Mouse (Mus musculus) heart, postnatal 4 days (tissue): Measurements from ENCODE around the gene Slc16a5. TPM values are rescaled to one million over a fixed set of nuclear protein-coding genes. Genes with fewer than 3 reads are reported as not detected.
"Not testable (repeated sequence)": the region's sequence is repeated elsewhere in the genome, so short reads cannot be mapped to it uniquely, and the experiment has no call there.

Experiments
- DNase-seq: peaks from one replicate; pipeline ENCODE4 v3.0.0; 2021
- total RNA-seq, 2 experiments: library from RNA; stranded (reverse); gene quantifications; 2 replicates each; pipeline ENCODE4 v1.2.3; 2021

The Slc16a5 gene
- total RNA-seq, 2 experiments from 2014 or later, result 0.29 TPM; not detected in 1

DNA sequence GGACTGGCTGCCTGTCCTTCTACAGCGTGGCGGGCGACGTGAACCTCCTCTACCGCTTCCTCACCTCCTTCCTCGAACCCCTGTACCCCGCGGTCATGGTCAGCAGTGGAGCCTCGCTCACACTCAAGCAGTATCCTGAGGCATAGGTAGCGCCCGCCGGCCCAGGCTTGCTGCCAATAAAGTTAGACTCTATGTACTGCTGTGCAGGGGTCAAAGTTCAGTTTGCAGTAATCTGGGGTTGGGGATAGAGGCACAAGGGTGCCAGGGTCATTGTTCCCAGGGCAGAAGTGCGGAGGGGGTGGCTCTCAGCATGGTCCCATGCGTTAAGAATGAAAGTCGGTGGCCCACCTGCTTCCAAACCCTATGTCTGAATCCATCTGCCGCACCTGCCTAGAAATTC is 14.2 kb upstream of the Slc16a5 start:
- DNase-seq, result no peak

DNA sequence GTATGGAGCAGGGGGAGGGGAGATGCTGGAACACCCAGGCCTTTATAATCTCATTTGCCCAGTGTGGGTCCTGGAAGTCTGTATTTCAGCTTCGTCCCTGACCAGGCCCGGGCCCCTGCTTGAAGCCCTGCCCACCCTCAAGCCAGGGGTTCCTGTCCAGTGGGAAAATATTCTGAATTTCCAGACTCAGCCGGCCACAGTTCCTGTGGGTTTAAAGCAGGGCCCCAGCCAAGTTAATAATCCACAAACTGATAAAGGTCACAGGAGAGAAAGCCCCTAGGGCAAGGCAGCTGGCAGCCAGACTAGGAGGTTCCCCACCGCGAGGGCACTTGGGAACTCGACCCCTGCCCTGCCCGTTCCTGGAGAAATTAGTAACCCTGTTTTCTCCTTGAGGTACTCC is 13.3 kb upstream of the Slc16a5 start:
- no peak for DNase-seq

DNA sequence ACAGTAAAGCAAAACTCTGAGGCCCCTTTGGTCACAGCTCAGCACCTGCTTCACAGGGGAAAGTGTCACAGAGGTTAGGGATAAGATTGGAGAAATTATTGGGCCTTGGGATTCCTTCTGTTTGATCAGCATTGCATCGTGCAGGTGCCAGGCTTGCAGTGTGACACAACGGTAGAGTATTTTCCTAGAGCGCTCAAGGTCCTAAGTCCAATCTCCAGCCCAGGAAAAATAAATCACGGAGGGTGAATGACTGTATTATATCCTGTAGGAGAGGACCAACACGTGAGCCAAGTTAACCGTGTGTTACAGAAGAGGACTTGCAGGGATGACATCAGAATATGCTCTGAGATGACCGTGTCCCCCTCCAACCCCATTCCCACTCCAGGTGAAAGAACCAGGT is 12.1 kb upstream of the Slc16a5 start:
- DNase-seq, result no peak

DNA sequence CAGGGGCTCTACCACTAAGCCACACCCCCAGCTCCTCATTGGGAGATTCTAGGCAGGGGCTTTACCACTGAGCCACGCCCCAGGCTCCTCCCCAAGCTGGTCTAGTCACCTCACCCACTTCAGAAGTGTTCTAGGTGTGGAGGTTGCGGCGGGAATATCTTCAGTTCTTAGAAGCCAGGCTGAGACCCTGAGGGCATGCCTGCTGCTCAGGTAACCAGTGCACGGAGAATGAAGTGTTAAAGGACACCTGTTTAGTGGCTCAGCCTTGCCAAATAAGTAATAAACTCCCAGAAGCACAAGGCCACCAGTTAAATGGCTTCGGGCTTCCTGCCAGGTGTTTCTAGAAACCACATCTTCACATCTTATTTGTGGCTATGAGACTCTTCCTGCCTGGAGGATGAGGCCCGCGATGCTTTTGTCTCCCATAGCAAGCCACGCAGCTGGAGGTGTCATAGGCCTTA is 10.5 kb upstream of the Slc16a5 start:
- no peak for DNase-seq

DNA sequence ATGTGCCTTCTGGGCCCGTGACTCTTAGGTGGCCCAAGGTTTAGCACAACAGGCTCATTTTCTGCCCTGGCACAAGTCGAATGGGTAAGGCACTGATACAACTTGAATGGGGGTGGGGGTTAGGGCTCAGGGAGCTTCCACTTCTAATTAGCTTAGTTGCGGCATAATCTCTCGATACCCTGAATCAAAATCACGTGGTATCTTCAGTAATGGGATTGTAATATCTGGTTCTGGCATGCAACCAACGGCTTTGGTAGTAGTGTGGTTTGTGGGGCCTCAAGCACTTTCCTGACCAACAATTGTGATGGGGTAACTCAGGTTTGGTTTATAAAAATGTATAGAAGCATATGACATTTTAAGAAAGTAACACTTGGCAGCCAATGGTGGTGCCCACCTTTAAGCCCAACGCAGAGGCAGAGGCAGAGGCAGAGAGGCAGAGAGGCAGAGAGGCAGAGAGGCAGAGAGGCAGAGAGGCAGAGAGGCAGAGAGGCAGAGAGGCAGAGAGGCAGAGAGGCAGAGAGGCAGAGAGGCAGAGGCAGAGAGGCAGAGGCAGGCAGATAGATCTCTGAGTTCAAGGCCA is 9.9 kb upstream of the Slc16a5 start:
- DNase-seq, result no peak

DNA sequence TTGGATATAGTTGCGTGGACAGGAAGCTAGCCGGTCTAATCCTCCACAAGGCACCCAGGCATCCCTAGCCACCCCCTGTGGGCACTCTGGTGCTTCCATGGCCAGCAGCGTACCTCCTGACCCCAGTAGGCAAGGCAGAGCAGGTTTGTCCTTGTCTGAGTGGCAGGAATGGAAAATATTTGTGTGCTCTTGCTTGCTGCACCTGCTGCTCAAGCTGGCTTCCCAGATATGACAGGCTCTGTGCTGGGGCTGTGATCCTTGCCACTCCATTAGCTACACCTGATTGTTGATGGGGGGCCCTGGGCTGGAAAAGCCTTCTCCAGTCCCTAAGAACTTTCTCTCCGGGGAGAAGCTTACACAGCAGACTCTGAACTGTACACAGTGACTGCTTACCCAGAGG is 9.0 kb upstream of the Slc16a5 start:
- DNase-seq, result no peak

DNA sequence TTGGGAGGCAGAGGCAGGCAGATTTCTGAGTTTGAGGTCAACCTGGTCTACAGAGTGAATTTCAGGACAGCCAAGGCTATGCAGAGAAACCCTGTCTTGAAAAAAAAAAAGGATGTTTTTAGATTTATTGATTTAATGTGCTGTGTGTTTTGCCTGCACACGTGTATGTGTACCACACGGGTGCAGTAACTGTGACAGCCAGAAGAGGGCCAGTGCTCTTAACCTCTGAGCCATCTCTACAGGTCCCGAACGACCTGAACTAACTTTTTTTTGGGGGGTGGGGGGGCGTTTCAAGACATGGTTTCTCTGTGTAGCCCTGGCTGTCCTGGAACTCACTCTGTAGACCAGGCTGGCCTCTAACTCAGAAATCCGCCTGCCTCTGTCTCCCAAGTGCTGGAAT is 7.5 kb upstream of the Slc16a5 start:
- DNase-seq, result not testable (repeated sequence)

DNA sequence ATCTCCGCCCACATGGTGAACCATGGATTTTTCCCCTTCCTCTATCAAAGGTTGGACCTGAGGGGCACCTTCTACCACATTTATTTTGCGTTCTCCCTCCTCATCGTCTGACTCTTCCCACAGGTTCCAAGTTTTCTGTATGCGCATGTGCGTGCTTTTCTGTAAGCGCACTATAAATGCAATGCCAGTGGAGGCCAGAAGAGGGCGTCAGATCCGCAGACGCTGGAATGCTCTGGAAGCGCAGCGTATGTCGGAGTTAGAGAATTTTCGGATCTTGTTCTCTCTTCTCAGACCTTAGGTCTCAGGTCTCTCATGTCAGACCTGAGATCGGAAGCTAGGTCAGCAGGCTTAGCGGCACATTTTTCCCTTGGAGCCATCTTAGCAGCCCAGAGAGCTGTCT is 6.7 kb upstream of the Slc16a5 start:
- DNase-seq, result no peak

DNA sequence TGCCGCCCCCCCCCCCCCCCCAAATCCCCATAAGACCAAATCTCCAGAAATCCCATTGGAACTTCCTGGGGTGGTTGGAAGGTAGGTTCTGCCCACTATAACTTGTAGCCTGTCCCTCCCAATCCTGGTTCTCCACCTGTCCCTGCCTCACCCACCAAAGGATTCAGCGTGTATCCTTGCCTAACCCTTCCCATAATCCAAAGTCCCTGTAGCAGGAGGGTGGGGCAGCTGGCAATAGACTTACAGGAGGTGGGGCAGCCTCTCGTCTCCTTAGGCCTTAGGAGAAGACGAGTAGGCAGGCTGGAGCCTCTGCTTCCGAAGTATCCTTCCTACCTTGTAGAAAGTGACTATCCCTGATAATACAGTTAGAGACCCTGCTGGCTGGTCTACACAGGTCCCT is 6.1 kb upstream of the Slc16a5 start:
- no peak for DNase-seq

DNA sequence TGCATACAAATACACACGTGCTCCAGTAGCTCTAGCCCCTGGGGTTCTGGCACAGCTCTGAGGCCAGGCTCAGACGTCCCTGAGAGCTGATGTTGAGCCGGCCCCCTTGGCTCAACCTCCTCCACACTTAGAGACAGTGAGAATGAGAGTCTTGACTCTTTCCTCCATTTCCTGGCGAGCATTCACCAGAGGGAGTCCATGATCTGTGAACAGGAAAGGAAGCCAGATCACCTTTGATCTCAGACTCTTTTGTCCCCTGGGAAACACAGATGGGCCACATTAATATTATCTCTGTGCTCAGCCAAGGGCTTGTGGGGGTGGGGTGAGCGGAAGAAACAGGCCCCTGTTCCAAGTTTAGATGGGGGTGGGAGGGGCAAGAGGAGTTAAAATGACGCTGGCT is 4.9 kb upstream of the Slc16a5 start:
- DNase-seq, result no peak

DNA sequence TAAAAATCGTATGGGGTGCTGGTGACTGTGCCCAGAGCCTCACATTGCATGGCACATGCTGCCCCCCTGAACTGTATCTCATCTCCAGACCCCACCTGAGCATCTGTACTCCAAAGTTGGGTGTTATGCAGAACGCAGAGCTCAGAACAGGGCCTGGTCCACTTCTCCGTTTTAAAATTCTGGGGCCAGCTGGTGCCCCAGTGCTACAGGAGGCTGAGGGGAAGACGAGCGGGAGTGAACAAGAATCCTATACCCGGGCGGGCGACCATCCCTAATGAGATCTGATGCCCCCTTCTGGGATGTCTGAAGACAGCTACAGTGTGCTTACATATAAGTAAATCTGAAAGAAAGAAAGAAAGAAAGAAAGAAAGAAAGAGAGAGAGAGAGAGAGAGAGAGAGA is 1.3 kb upstream of the Slc16a5 start:
- no peak for DNase-seq

DNA sequence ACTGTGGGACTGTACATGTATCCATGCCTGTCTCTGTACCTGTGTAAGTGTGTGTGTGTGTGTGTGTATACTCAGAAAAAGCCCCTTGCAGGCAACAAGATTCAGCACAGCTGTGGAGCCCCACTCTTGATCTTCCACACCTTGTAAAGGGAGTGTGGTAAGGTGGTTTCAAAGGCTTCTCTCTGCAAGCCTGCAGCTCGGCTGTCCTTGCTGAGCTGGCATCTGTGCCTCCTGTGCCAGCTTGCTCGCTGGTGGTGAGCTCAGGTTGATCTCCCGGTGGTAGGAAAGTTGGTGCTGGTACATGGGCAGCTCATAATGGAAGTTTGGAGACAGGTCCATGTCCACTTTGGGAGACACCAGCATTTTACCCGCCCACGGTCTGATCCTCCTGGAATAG is 430 bp upstream of the Slc16a5 start:
- DNase-seq, result no peak

DNA sequence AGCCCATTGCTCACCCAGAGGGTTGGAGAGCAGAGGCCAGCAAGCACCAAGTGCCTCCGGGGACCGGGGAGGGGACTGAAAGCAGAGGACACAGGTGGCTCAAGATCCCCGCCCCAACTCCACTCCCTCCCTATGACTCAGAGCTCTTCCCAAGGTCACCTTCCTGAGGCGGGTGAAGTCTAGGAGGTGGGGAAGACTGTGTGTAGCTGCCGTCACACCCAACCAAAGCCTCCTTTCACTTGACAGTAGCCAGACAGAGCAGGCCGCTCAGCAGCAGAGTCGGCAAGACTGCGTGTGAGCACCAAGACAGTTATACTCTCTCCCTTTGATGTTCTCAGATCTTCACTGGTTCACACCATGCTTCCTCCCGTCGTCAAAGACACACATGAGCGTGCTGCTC is 1.1 kb downstream of the Slc16a5 start:
- no peak for DNase-seq

DNA sequence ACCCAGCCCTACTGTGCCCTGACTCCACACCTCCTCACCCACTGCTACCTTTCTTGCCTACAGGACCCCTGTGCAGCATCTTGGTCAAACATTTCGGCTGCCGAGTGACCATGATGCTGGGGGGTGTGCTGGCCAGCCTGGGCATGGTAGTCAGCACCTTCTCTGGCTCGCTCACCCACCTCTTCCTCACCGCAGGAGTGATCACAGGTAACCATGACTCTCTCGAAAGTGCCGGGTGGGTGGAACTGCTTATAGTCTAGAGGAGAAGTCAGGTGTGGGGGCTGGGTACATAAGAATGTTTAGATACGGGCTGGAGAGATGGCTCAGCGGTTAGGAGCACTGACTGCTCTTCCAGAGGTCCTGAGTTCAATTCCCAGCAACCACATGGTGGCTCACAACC is 2.6 kb downstream of the Slc16a5 start:
- no peak for DNase-seq

DNA sequence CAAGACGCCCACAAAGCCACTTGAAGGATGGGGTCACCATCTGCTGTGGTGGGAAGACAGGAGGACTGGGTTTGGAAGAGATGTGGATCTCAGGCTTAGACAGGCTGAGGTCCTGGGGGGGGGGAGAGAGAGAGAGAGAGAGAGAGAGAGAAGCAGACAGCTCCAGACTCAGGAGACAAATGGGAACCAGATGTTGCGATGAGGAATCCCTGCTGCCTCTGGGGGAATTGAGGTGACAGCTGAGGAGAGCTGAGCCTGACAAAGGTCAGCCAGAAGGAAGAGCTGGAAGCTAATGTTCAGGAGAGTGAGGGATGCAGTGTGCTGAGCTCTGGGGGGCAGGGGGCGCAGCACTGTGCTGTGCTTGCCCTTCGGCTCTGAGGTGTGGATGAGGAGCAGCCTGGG is 4.9 kb downstream of the Slc16a5 start:
- no peak for DNase-seq

DNA sequence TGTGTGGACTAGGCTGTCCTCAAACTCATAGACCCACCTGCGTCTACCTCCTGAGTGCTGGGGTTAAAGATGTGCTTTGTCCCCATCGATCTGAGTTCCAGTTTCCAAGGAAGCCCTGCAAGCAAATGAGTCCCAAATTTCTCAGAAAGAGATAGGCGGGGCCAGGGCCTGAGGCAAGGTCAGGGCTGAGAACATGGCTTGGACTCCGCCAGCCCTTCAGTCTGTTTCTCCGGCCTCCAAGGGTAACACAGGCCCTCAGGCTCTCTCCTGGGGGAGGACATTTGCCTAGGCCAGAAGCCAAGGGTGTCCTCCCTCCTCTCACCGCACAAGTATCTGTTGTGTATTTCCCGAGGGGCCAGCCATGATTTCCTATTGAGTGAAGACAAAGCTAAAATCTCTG is 9.9 kb downstream of the Slc16a5 start:
- no peak for DNase-seq

DNA sequence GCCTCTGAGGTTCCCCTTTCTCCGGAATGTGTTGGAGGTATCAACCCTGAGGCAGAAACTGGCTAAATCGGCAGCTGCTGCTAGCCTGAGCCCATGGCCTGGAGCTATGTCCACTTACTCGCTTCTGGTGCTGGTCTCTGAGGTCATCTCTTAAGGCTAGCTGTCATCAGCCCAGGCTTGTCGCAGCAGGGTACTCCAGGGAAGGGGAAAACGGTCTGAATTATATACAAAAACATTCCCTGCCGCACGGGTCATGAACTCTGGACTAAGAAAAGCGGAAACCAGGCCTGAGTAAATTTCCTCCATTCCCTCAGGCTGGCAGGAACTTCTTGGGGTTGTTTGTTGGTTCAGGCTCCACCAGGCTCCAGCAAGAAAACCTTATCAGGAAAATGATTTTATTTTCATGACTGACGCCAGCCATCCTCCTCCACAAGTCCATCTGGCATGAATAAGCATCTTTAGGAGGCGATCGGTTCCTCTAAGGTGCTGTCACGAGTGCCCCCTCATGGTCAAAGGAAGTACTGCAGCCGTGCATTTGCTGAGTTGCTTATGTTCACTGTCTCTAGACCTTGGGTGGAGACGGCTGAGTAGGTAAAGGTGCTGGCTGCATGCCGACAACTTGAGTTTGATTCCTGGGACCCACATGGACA is 11.5 kb downstream of the Slc16a5 start:
- peak; percentile 96 for DNase-seq

DNA sequence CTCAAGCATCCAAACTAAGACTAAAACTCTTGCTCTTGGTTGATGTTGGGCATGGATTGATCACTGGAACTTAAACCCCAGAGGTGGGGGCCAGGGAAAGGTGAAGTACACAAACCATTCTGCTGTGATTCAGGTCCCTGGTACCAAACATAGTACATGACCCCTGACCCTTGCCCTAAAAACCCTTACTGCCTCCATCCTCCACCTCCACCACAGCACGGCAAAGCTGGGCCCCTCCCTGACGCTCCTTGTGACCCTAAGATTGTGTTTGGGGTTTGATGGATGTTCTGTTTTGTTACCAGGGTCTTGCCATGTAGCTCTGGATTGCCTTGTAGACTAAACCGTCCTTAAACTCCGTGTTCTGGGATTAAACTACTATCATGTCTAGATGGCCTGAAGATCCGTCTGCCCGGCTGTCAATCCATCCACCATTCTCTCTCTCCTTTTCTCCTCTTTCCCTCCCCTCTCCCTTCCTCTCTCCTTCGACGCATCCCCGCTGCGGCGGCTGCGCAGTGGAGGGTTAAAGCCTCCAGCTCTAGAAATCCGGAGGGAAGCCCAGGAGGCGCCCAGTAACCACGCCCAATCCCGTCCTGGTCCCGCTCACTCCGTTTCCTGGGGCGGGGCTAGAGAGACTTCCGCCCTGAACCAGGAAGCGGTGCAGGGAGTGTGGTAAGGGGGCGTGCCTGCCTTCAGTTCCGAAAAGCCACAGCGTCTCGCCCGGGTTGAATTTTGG is 12.9 kb downstream of the Slc16a5 start, which contains the start of gene Armc7:
Armc7 (plus strand) TSS at position 643 of the 733 bp plus-strand sequence.
- DNase-seq, result peak; percentile 97

DNA sequence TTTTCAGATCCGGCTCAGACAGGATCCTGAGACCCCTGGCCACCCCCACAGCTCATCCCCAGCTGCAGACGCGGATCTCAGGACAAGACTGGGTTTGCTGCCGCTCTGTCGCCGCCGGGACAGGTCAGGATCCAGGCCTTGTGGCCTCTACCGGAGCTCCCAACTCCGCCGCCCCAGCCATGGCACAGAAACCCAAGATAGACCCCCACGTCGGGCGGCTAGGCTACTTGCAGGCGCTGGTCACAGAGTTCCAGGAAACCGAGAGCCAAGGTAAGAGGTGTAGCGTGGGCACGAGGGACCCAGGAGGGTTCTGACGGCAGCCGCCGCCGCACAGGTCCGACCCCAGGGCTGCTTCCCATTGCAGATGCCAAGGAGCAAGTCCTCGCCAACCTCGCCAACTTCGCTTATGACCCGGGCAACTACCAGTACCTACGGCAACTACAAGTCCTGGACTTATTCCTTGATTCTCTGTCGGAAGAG is 13.5 kb downstream of the Slc16a5 start:
- no peak for DNase-seq

DNA sequence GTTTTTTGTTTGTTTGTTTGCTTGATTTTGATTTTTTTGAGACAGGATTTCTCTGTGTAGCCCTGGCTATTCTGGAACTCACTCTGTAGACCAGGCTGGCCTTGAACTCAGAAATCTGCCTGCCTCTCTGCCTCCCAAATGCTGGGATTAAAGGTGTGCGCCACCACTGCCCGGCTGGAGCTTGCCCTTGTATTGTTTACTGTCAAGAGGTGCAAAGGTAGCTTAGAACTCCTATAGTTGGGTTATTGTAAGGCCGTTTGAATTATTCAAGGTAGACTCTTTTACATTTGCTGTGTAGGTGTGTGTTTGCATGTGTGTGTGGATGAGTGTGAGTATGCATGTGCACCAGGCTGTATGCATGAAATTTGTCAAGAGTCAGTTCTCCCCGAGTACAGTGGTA is 14.4 kb downstream of the Slc16a5 start:
- DNase-seq, result not testable (repeated sequence)

DNA sequence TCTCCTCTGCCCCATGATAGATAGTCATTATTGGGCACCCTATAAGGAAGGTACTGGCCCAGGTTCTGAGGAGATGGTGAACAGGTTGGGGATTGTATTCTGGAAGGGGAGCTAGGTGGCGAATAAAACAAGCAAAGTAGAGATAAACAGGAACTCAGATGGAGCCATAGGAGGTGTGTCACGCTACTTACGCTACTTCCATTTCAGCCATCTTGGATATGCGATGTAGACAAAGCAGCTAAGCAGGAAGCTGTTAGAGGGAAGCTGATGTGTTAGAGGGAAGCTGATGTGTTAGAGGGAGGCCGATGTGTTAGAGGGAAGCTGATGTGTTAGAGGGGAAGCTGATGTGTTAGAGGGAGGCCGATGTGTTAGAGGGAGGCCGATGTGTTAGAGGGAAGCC is 15.1 kb downstream of the Slc16a5 start:
- DNase-seq, result not testable (repeated sequence)

DNA sequence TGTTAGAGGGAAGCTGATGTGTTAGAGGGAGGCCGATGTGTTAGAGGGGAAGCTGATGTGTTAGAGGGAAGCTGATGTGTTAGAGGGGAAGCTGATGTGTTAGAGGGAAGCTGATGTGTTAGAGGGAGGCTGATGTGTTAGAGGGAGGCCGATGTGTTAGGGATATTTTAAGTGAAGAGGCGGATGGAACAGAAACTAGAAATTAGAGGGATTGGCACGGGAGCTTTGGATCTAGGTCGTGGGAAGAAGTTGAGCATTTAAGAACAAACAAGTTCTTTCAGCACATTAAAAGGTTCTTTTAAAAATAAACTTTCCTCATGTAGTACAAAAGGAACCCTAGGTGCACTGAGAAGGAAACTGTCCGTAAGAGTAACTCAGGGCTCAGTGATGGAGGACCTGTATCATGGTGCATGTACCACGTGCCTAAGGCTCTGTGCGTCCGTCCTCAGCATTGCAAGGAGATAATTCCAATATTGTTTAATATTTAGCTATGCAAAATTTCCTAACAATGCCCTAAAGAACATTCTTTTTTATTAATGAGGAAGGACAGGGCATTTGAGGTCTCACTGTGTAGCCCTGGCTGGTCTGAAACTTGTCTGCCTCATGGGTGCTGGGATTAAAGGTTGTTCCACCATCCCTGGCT is 16.1 kb downstream of the Slc16a5 start:
- no peak for DNase-seq

DNA sequence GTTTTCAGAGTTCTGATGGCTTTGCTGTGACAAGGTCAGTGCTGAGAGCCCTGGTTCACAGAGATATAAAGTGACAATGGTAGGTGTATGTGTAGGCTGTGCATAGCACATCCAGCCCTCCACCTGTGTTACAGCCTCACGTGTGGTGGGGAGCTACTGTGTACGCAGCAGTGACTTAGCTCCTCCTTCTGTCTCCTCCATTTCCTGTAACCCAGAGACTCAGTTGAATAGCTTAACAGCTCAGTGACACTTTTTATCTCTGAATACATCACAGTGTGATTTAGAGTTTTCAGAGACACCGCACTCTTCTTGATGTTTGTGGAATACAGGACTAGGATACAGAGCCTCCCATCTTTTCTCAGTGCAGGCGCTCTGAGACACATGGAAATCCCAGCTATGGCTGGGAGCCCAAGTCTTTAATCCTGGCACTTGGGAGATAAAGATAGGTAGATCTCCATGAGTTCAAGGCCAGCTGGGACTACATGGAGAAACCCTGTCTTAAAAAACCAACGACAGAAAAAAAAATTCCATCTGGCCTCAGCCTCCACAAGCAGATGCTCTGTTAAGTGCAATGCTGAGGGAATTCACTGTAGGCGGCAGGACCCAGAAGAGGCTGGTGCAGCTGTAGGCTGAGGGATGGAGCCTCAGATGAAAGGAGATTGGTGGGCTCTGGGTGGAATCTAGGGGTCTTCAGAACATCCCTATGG is 19.4 kb downstream of the Slc16a5 start:
- DNase-seq, result no peak
